In the genomic region with DNA sequence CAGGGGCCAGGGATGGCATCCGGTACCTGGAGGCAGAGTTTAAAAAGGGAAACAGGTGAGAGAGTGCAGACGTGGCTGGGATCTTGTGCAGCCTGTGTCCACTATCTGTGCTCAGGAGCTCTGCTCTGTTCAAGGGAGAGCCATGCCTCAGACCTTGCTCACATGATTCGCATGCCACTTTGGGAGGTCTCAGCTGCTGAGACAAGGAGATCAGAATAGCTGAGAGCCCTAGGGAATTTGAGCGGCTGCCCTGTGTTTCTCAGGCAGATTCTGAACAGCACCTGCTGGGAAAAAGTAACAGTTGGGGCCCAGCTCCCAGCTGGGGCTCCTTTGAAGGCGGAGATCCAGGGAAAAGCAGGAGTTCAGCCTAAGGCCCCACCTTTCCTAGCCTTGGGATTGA, we compare ENCODE assay signal across 19 mouse cellular contexts. TPM values are rescaled to one million over a fixed set of nuclear protein-coding genes. Genes with fewer than 3 reads are reported as not detected.
DNase-seq lines count a peak whose midpoint lies in the region; ATAC-seq and TF ChIP-seq lines count a peak whose summit lies in the region.
"Had no signal": no experiment of that assay in that cellular context is flagged by ENCODE, and none has a peak within 500 bp of the region (broad histone marks: within the 10 kb centered on the region; RNA-seq: fewer than 3 reads in every experiment).

No protein-coding gene starts in this region.

- H3K27ac ChIP-seq in heart, embryonic 16.5 days (ENCODE audit: low read length), result peak overlapping the region; percentile 24
- peak overlapping the region; percentile 25; the same call in 1 of the 2 replicates for H3K27ac ChIP-seq in midbrain, embryonic 12.5 days (replicated peaks)
- no peak overlapping the region for H3K27ac ChIP-seq in midbrain, embryonic 11.5 days (ENCODE audit: low read depth, low read length)
- H3K27ac ChIP-seq in embryonic facial prominence, embryonic 14.5 days (replicated peaks; ENCODE audit: low read depth, low read length), result no peak overlapping the region
- peak overlapping the region; percentile 50 for H3K27ac ChIP-seq in olfactory bulb, adult 2 months (ENCODE audit: insufficient read depth, low read depth, low read length)
- H3K27ac ChIP-seq: limb, embryonic 13.5 days; midbrain, embryonic 15.5 days had no signal

- H3K4me2 ChIP-seq in heart, embryonic 16.5 days (ENCODE audit: low read depth, low read length), result no peak overlapping the region
- no peak overlapping the region for H3K4me2 ChIP-seq in midbrain, embryonic 12.5 days (replicated peaks)
- no peak overlapping the region for H3K4me2 ChIP-seq in midbrain, embryonic 11.5 days
- H3K4me2 ChIP-seq in embryonic facial prominence, embryonic 14.5 days (ENCODE audit: low read depth, low read length), result no peak overlapping the region
- H3K4me2 ChIP-seq: limb, embryonic 13.5 days; midbrain, embryonic 15.5 days had no signal

- WGBS in heart, embryonic 16.5 days, result 50% methylated on average over 5 of the region's 5 CpGs
- 72% methylated on average over 5 of the region's 5 CpGs for WGBS in midbrain, embryonic 12.5 days
- 70% methylated on average over 5 of the region's 5 CpGs for WGBS in midbrain, embryonic 11.5 days
- 60% methylated on average over 5 of the region's 5 CpGs for WGBS in embryonic facial prominence, embryonic 14.5 days
- WGBS in olfactory bulb, adult 2 months, result 75% methylated on average over 5 of the region's 5 CpGs

- H3K27me3 ChIP-seq in heart, embryonic 16.5 days (ENCODE audit: control insufficient read depth, insufficient read depth, low read length), result no peaks in the 10 kb centered on the region
- peaks cover 13% of the 10 kb centered on the region for H3K27me3 ChIP-seq in midbrain, embryonic 12.5 days
- peaks cover 3% of the 10 kb centered on the region for H3K27me3 ChIP-seq in midbrain, embryonic 11.5 days (ENCODE audit: control insufficient read depth, insufficient read depth, low read length)
- H3K27me3 ChIP-seq in embryonic facial prominence, embryonic 14.5 days (replicated peaks; ENCODE audit: control insufficient read depth, insufficient read depth, low read length), result no peaks in the 10 kb centered on the region
- H3K27me3 ChIP-seq: CH12.LX; midbrain, embryonic 15.5 days had no signal

- no peak overlapping the region for H3K9ac ChIP-seq in heart, embryonic 16.5 days (ENCODE audit: low read length)
- no peak overlapping the region for H3K9ac ChIP-seq in midbrain, embryonic 12.5 days (replicated peaks)
- H3K9ac ChIP-seq in midbrain, embryonic 11.5 days (ENCODE audit: low read length), result no peak overlapping the region
- H3K9ac ChIP-seq in embryonic facial prominence, embryonic 14.5 days (ENCODE audit: low read depth, low read length), result no peak overlapping the region
- H3K9ac ChIP-seq: limb, embryonic 13.5 days; midbrain, embryonic 15.5 days had no signal

- H3K36me3 ChIP-seq in heart, embryonic 16.5 days (ENCODE audit: control insufficient read depth, insufficient read depth), result peaks cover 63% of the 10 kb centered on the region
- H3K36me3 ChIP-seq in midbrain, embryonic 12.5 days, result peaks cover 84% of the 10 kb centered on the region
- H3K36me3 ChIP-seq in midbrain, embryonic 11.5 days (ENCODE audit: control insufficient read depth, insufficient read depth, low read length), result peaks cover 57% of the 10 kb centered on the region
- peaks cover 79% of the 10 kb centered on the region for H3K36me3 ChIP-seq in embryonic facial prominence, embryonic 14.5 days (ENCODE audit: control insufficient read depth, insufficient read depth, low read length)

- H3K4me3 ChIP-seq in heart, embryonic 16.5 days (ENCODE audit: low read length), result no peak overlapping the region
- H3K4me3 ChIP-seq in midbrain, embryonic 12.5 days, result no peak overlapping the region
- H3K4me3 ChIP-seq in midbrain, embryonic 11.5 days (ENCODE audit: low read depth, low read length), result no peak overlapping the region
- no peak overlapping the region for H3K4me3 ChIP-seq in embryonic facial prominence, embryonic 14.5 days (ENCODE audit: low read depth, low read length)
- H3K4me3 ChIP-seq in olfactory bulb, adult 2 months (ENCODE audit: insufficient read depth, low read depth, low read length), result no peak overlapping the region
- H3K4me3 ChIP-seq: limb, embryonic 13.5 days; midbrain, embryonic 15.5 days had no signal

- H3K4me1 ChIP-seq in heart, embryonic 16.5 days (ENCODE audit: control insufficient read depth, insufficient read depth, low read length), result peaks cover 17% of the 10 kb centered on the region
- H3K4me1 ChIP-seq in midbrain, embryonic 12.5 days, result peaks cover 6% of the 10 kb centered on the region; the same call in 1 of the 2 replicates
- H3K4me1 ChIP-seq in midbrain, embryonic 11.5 days (ENCODE audit: control insufficient read depth, insufficient read depth, low read length), result no peaks in the 10 kb centered on the region
- 0 out of 2 replicates have a peak, but pooled peaks cover 2% of the 10 kb centered on the region for H3K4me1 ChIP-seq in embryonic facial prominence, embryonic 14.5 days (ENCODE audit: control insufficient read depth, insufficient read depth, low read length)
- peaks cover 7% of the 10 kb centered on the region for H3K4me1 ChIP-seq in olfactory bulb, adult 2 months (ENCODE audit: control insufficient read depth, insufficient read depth, low read length)
- H3K4me1 ChIP-seq: midbrain, embryonic 15.5 days had no signal

- no peak for TF ChIP-seq POLR2A in olfactory bulb, adult 2 months (IDR thresholded peaks at IDR 0.05; ENCODE audit: insufficient read depth, low read depth, low read length)

- DNase-seq in heart, adult 11 months, result no peak
- no peak for DNase-seq in midbrain, embryonic 11.5 days (ENCODE audit: low spot score, missing footprints)
- peak; percentile 66 for DNase-seq in embryonic facial prominence, embryonic 14.5 days (ENCODE audit: low spot score)
- no peak for DNase-seq in layer of hippocampus, adult 8-10 months (ENCODE audit: low spot score in 2 of 2)
- DNase-seq: cerebellum, adult 8-10 months; gastrocnemius, postnatal 10 days; layer of hippocampus, postnatal 36 days; lung, postnatal 10 days; right cerebral cortex, postnatal 14 days; thymus, postnatal 4 days had no signal

- ATAC-seq in heart, embryonic 16.5 days (replicated peaks; ENCODE audit: extremely low read depth, insufficient read depth, low FRiP score), result no peak
- ATAC-seq in midbrain, embryonic 12.5 days (ENCODE audit: low FRiP score, low read depth), result no peak
- ATAC-seq in midbrain, embryonic 11.5 days (ENCODE audit: low FRiP score), result no peak
- ATAC-seq in embryonic facial prominence, embryonic 14.5 days (ENCODE audit: low read depth), result peak; percentile 19; the same call in 1 of the 2 replicates
- ATAC-seq: forebrain, embryonic 14.5 days; midbrain, embryonic 15.5 days had no signal

- no peak for TF ChIP-seq CTCF in olfactory bulb, adult 2 months (IDR thresholded peaks at IDR 0.05; ENCODE audit: insufficient read depth, low read depth, low read length)

- H3K9me3 ChIP-seq in heart, embryonic 16.5 days (replicated peaks; ENCODE audit: control insufficient read depth, low read length), result no peaks in the 10 kb centered on the region
- H3K9me3 ChIP-seq in midbrain, embryonic 12.5 days, result no peaks in the 10 kb centered on the region
- no peaks in the 10 kb centered on the region for H3K9me3 ChIP-seq in midbrain, embryonic 11.5 days (ENCODE audit: control insufficient read depth, low read length)
- H3K9me3 ChIP-seq in embryonic facial prominence, embryonic 14.5 days (ENCODE audit: control insufficient read depth, low read length), result no peaks in the 10 kb centered on the region
- H3K9me3 ChIP-seq: limb, embryonic 13.5 days; midbrain, embryonic 15.5 days had no signal

RNA-seq across cellular contexts. Expression of gene Paqr6, which starts 4.8 kb away (rescaled TPM):
- polyA plus RNA-seq in heart, embryonic 16.5 days (2015; fragmentation: Nextera tagmentation; extraction: Ambion mirVana), result 3.2 and 4.2 TPM in 2 replicates
- polyA plus RNA-seq in midbrain, embryonic 12.5 days (2016; fragmentation: Nextera tagmentation; extraction: Ambion mirVana), result 0.82 and 0.89 TPM in 2 replicates
- polyA plus RNA-seq in midbrain, embryonic 11.5 days (2014; fragmentation: Nextera tagmentation; extraction: Ambion mirVana), result 0.15 and 0.29 TPM in 2 replicates
- polyA plus RNA-seq in embryonic facial prominence, embryonic 14.5 days (2014; fragmentation: Nextera tagmentation; extraction: Ambion mirVana), result 7.3 and 9.2 TPM in 2 replicates
- polyA plus RNA-seq in olfactory bulb, adult 2 months (2012; ENCODE audit: insufficient read depth, insufficient read length, low replicate concordance, missing spikeins), result not detected in 2 replicates
- 10 to 100 TPM; 16.8 to 25.2 (median 19.3) TPM for total RNA-seq in layer of hippocampus, adult 8-10 months (2022)

RNA-seq across cellular contexts. Expression of gene Bglap3, which starts 13.0 kb away (rescaled TPM):
- polyA plus RNA-seq in heart, embryonic 16.5 days (2015; fragmentation: Nextera tagmentation; extraction: Ambion mirVana), result 0.21 TPM in 1 of 2 replicates, not detected in the other
- polyA plus RNA-seq in midbrain, embryonic 12.5 days (2016; fragmentation: Nextera tagmentation; extraction: Ambion mirVana), result 0.10 TPM in 1 of 2 replicates, not detected in the other
- polyA plus RNA-seq in midbrain, embryonic 11.5 days (2014; fragmentation: Nextera tagmentation; extraction: Ambion mirVana), result 0.08 and 0.12 TPM in 2 replicates
- 1.5 and 4.6 TPM in 2 replicates for polyA plus RNA-seq in embryonic facial prominence, embryonic 14.5 days (2014; fragmentation: Nextera tagmentation; extraction: Ambion mirVana)
- polyA plus RNA-seq in olfactory bulb, adult 2 months (2012; ENCODE audit: insufficient read depth, insufficient read length, low replicate concordance, missing spikeins), result not detected in 2 replicates
- 1 to 10 TPM; 1.0 to 2.5 (median 2.0) TPM for total RNA-seq in layer of hippocampus, adult 8-10 months (2022)
- polyA plus RNA-seq: forebrain, embryonic 14.5 days; limb, embryonic 13.5 days; midbrain, embryonic 15.5 days had no signal

RNA-seq across cellular contexts. Expression of gene Bglap2, which starts 18.9 kb away (rescaled TPM):
- polyA plus RNA-seq in heart, embryonic 16.5 days (2015; fragmentation: Nextera tagmentation; extraction: Ambion mirVana), result not detected in 2 replicates
- polyA plus RNA-seq in midbrain, embryonic 12.5 days (2016; fragmentation: Nextera tagmentation; extraction: Ambion mirVana), result not detected in 2 replicates
- polyA plus RNA-seq in midbrain, embryonic 11.5 days (2014; fragmentation: Nextera tagmentation; extraction: Ambion mirVana), result not detected in 2 replicates
- polyA plus RNA-seq in embryonic facial prominence, embryonic 14.5 days (2014; fragmentation: Nextera tagmentation; extraction: Ambion mirVana), result 6.5 and 27.0 TPM in 2 replicates
- polyA plus RNA-seq in olfactory bulb, adult 2 months (2012; ENCODE audit: insufficient read depth, insufficient read length, low replicate concordance, missing spikeins), result not detected in 2 replicates
- 1 to 10 TPM in 2 of 4 experiments, not detected in 2; 1.6 to 2.8 TPM for total RNA-seq in layer of hippocampus, adult 8-10 months (2022)
- total RNA-seq: CH12.LX; layer of hippocampus, postnatal 36 days had no signal
- polyA plus RNA-seq: forebrain, embryonic 14.5 days; kidney, embryonic 14.5 days; limb, embryonic 13.5 days; midbrain, embryonic 15.5 days; neural tube, embryonic 14.5 days had no signal

RNA-seq across cellular contexts. Expression of gene Smg5, which starts 23.5 kb away (rescaled TPM):
- polyA plus RNA-seq in heart, embryonic 16.5 days (2015; fragmentation: Nextera tagmentation; extraction: Ambion mirVana), result 50.1 and 51.0 TPM in 2 replicates
- polyA plus RNA-seq in midbrain, embryonic 12.5 days (2016; fragmentation: Nextera tagmentation; extraction: Ambion mirVana), result 94.1 and 101 TPM in 2 replicates
- 45.8 and 46.8 TPM in 2 replicates for polyA plus RNA-seq in midbrain, embryonic 11.5 days (2014; fragmentation: Nextera tagmentation; extraction: Ambion mirVana)
- polyA plus RNA-seq in embryonic facial prominence, embryonic 14.5 days (2014; fragmentation: Nextera tagmentation; extraction: Ambion mirVana), result 31.3 and 33.6 TPM in 2 replicates
- polyA plus RNA-seq in olfactory bulb, adult 2 months (2012; ENCODE audit: insufficient read depth, insufficient read length, low replicate concordance, missing spikeins), result not detected in 2 replicates
- total RNA-seq in layer of hippocampus, adult 8-10 months (2022), result 10 to 100 TPM; 68.5 to 94.9 (median 74.2) TPM

RNA-seq across cellular contexts. Expression of gene Tmem79, which starts 23.6 kb away (rescaled TPM):
- 1.7 and 2.6 TPM in 2 replicates for polyA plus RNA-seq in heart, embryonic 16.5 days (2015; fragmentation: Nextera tagmentation; extraction: Ambion mirVana)
- 1.9 and 2.3 TPM in 2 replicates for polyA plus RNA-seq in midbrain, embryonic 12.5 days (2016; fragmentation: Nextera tagmentation; extraction: Ambion mirVana)
- polyA plus RNA-seq in midbrain, embryonic 11.5 days (2014; fragmentation: Nextera tagmentation; extraction: Ambion mirVana), result 0.90 and 1.4 TPM in 2 replicates
- polyA plus RNA-seq in embryonic facial prominence, embryonic 14.5 days (2014; fragmentation: Nextera tagmentation; extraction: Ambion mirVana), result 9.9 and 12.7 TPM in 2 replicates
- not detected in 2 replicates for polyA plus RNA-seq in olfactory bulb, adult 2 months (2012; ENCODE audit: insufficient read depth, insufficient read length, low replicate concordance, missing spikeins)
- total RNA-seq in layer of hippocampus, adult 8-10 months (2022), result 1 to 10 TPM; 1.3 to 2.7 (median 1.7) TPM

Comparison
In these comparisons a context has a peak if more than half of its experiments do, and no peak if none do; other contexts are left out.
1. H3K27ac ChIP-seq: peak in heart, embryonic 16.5 days (single experiment), midbrain, embryonic 12.5 days (single experiment) and olfactory bulb, adult 2 months (single experiment); none in midbrain, embryonic 11.5 days (single experiment) and embryonic facial prominence, embryonic 14.5 days (single experiment).